8 mouse cellular contexts compared by ENCODE assay signal in genomic region chr10:128337306-128338181, GRCm38 (mm10). TPM values are rescaled to one million over a fixed set of nuclear protein-coding genes. Genes with fewer than 3 reads are reported as not detected.
DNase-seq lines count a peak whose midpoint lies in the region; ATAC-seq and TF ChIP-seq lines count a peak whose summit lies in the region.

Cs (plus strand) TSS chr10:128337734.

- in situ Hi-C loops in CH12.LX (cut with MboI; ENCODE audit: low pct_ligation_motif_present, low pct_unique_long_range_greater_than_20kb, low sequenced_read_pairs): no loop called here

- TF ChIP-seq EP300 in CH12.LX (IDR thresholded peaks at IDR 0.05; ENCODE audit: low read length): no peak

- H3K79me2 ChIP-seq in CH12.LX (replicated peaks; ENCODE audit: control insufficient read depth, extremely low read depth, insufficient read depth, poor library complexity, severe bottlenecking): peaks cover 45% of the 10 kb centered on the region

- peak within 1 kb of the TSS; percentile 89 for H3K27ac ChIP-seq in CH12.LX (ENCODE audit: insufficient read depth, low read depth)
- H3K27ac ChIP-seq in forebrain, embryonic 11.5 days (ENCODE audit: low read depth, low read length): peak within 1 kb of the TSS; percentile 88
- peak within 1 kb of the TSS; percentile 97 for H3K27ac ChIP-seq in heart, embryonic 16.5 days (ENCODE audit: low read length)
- peak within 1 kb of the TSS; percentile 97 for H3K27ac ChIP-seq in liver, embryonic 15.5 days (replicated peaks)
- H3K27ac ChIP-seq in neural tube, embryonic 12.5 days: peak within 1 kb of the TSS; percentile 88

- 2% methylated on average over 61 of the region's 61 CpGs for WGBS in forebrain, embryonic 11.5 days
- 1% methylated on average over 60 of the region's 61 CpGs for WGBS in heart, embryonic 16.5 days
- WGBS in liver, embryonic 15.5 days (ENCODE audit: insufficient replicate concordance): under 1% methylated on average over 61 of the region's 61 CpGs
- 2% methylated on average over 61 of the region's 61 CpGs for WGBS in neural tube, embryonic 12.5 days

- no peaks in the 10 kb centered on the region for H3K9me3 ChIP-seq in CH12.LX (replicated peaks; ENCODE audit: low read length)
- H3K9me3 ChIP-seq in forebrain, embryonic 11.5 days (ENCODE audit: control insufficient read depth, low read length): no peaks in the 10 kb centered on the region
- no peaks in the 10 kb centered on the region for H3K9me3 ChIP-seq in heart, embryonic 16.5 days (replicated peaks; ENCODE audit: control insufficient read depth, low read length)
- no peaks in the 10 kb centered on the region for H3K9me3 ChIP-seq in liver, embryonic 15.5 days (replicated peaks)
- no peaks in the 10 kb centered on the region for H3K9me3 ChIP-seq in neural tube, embryonic 12.5 days

- H3K4me3 ChIP-seq in CH12.LX (replicated peaks in 1 of 3; ENCODE audit: low read depth in 2 of 3, low read length in 2 of 3, poor library complexity in 1 of 3): peak within 1 kb of the TSS; percentile 85 to 94 (median 94)
- H3K4me3 ChIP-seq in forebrain, embryonic 11.5 days (ENCODE audit: low read depth, low read length): peak within 1 kb of the TSS; percentile 87
- peak within 1 kb of the TSS; percentile 100 for H3K4me3 ChIP-seq in heart, embryonic 16.5 days (ENCODE audit: low read length)
- H3K4me3 ChIP-seq in liver, embryonic 15.5 days (replicated peaks): peak within 1 kb of the TSS; percentile 79
- H3K4me3 ChIP-seq in neural tube, embryonic 12.5 days: peak within 1 kb of the TSS; percentile 72

- peaks cover 10 to 43% of the 10 kb centered on the region in 2 experiments for H3K4me1 ChIP-seq in CH12.LX (ENCODE audit: control insufficient read depth in 1 of 2, insufficient read depth in 2 of 2)
- H3K4me1 ChIP-seq in forebrain, embryonic 11.5 days (replicated peaks; ENCODE audit: control insufficient read depth, insufficient read depth, low read length): 0 out of 2 replicates have a peak, but pooled peaks cover 2% of the 10 kb centered on the region
- peaks cover 40% of the 10 kb centered on the region for H3K4me1 ChIP-seq in heart, embryonic 16.5 days (ENCODE audit: control insufficient read depth, insufficient read depth, low read length)
- H3K4me1 ChIP-seq in liver, embryonic 15.5 days (replicated peaks): peaks cover 77% of the 10 kb centered on the region
- H3K4me1 ChIP-seq in neural tube, embryonic 12.5 days: peaks cover 18% of the 10 kb centered on the region

- peak; percentile 88 for TF ChIP-seq POLR2A in CH12.LX (IDR thresholded peaks at IDR 0.05; ENCODE audit: low read depth, low read length)

- H3K9ac ChIP-seq in CH12.LX (ENCODE audit: insufficient read depth, low read depth): peak within 1 kb of the TSS; percentile 87
- peak within 1 kb of the TSS; percentile 91 for H3K9ac ChIP-seq in forebrain, embryonic 11.5 days (ENCODE audit: low read length)
- peak within 1 kb of the TSS; percentile 98 for H3K9ac ChIP-seq in heart, embryonic 16.5 days (ENCODE audit: low read length)
- H3K9ac ChIP-seq in liver, embryonic 15.5 days: peak within 1 kb of the TSS; percentile 87
- H3K9ac ChIP-seq in neural tube, embryonic 12.5 days: peak within 1 kb of the TSS; percentile 84

- H3K4me2 ChIP-seq in CH12.LX (ENCODE audit: insufficient read depth, low read depth, poor library complexity, severe bottlenecking): peak within 1 kb of the TSS; percentile 100
- H3K4me2 ChIP-seq in forebrain, embryonic 11.5 days (ENCODE audit: low read depth, low read length, severe bottlenecking): peak within 1 kb of the TSS; percentile 63
- peak within 1 kb of the TSS; percentile 86 for H3K4me2 ChIP-seq in heart, embryonic 16.5 days (ENCODE audit: low read depth, low read length)
- H3K4me2 ChIP-seq in liver, embryonic 15.5 days: peak within 1 kb of the TSS; percentile 85
- peak within 1 kb of the TSS; percentile 86 for H3K4me2 ChIP-seq in neural tube, embryonic 12.5 days (replicated peaks)

- dilution Hi-C loops in CH12.LX (cut with MboI; ENCODE audit: extremely low pct_ligation_motif_present, extremely low pct_unique_long_range_greater_than_20kb, low sequenced_read_pairs): no loop called here

- ATAC-seq in forebrain, embryonic 11.5 days (replicated peaks; ENCODE audit: low FRiP score): peak; percentile 98
- peak; percentile 98 for ATAC-seq in heart, embryonic 16.5 days (replicated peaks; ENCODE audit: extremely low read depth, insufficient read depth, low FRiP score)
- ATAC-seq in liver, embryonic 15.5 days (ENCODE audit: insufficient read depth): peak; percentile 90
- peak; percentile 98 for ATAC-seq in neural tube, embryonic 12.5 days (ENCODE audit: low FRiP score, low read depth)

- H3K27me3 ChIP-seq in CH12.LX (replicated peaks): no peaks in the 10 kb centered on the region
- H3K27me3 ChIP-seq in forebrain, embryonic 11.5 days (ENCODE audit: control insufficient read depth, insufficient read depth, low read length): no peaks in the 10 kb centered on the region
- H3K27me3 ChIP-seq in heart, embryonic 16.5 days (ENCODE audit: control insufficient read depth, insufficient read depth, low read length): no peaks in the 10 kb centered on the region
- no peaks in the 10 kb centered on the region for H3K27me3 ChIP-seq in liver, embryonic 15.5 days
- H3K27me3 ChIP-seq in neural tube, embryonic 12.5 days (replicated peaks): no peaks in the 10 kb centered on the region

- no peak for TF ChIP-seq CTCF in CH12.LX (conservative IDR thresholded peaks at IDR 0.05 in 1 of 2, IDR thresholded peaks at IDR 0.05 in 1 of 2; ENCODE audit: low read depth in 2 of 2, low read length in 2 of 2)

- no peak for TF ChIP-seq RAD21 in CH12.LX (IDR thresholded peaks at IDR 0.05; ENCODE audit: low read depth, low read length)

- peaks cover 3 to 21% of the 10 kb centered on the region in 2 experiments for H3K36me3 ChIP-seq in CH12.LX (replicated peaks in 1 of 2; ENCODE audit: control insufficient read depth in 1 of 2, insufficient read depth in 1 of 2, low read length in 1 of 2)
- no peaks in the 10 kb centered on the region for H3K36me3 ChIP-seq in forebrain, embryonic 11.5 days (ENCODE audit: control insufficient read depth, insufficient read depth, low read length)
- H3K36me3 ChIP-seq in heart, embryonic 16.5 days (ENCODE audit: control insufficient read depth, insufficient read depth): no peaks in the 10 kb centered on the region
- peaks cover 24% of the 10 kb centered on the region for H3K36me3 ChIP-seq in liver, embryonic 15.5 days (replicated peaks)
- H3K36me3 ChIP-seq in neural tube, embryonic 12.5 days: no peaks in the 10 kb centered on the region

- DNase-seq in CH12.LX (ENCODE audit: extremely low read depth): peak; percentile 98
- peak; percentile 95 for DNase-seq in c-Kit-positive CD71-positive TER-119-negative erythroid progenitor cells, embryonic 14.5 days (ENCODE audit: low read depth)
- peak; percentile 99 for DNase-seq in forebrain, embryonic 11.5 days (ENCODE audit: low spot score)
- peak; percentile 98 to 99 for DNase-seq in kidney, postnatal 36 days
- peak; percentile 98 for DNase-seq in telencephalon, adult 2 months (ENCODE audit: low read depth, low spot score)

TF ChIP-seq in CH12.LX, 34 proteins besides CTCF, POLR2A, EP300 and RAD21:
- TF ChIP-seq ZC3H11A (IDR thresholded peaks at IDR 0.05; ENCODE audit: low read depth, low read length) (no peak), MAFK (IDR thresholded peaks at IDR 0.05; ENCODE audit: insufficient replicate concordance, low read length) (no peak), ELF1 (IDR thresholded peaks at IDR 0.05; ENCODE audit: low read depth, low read length) (peak; percentile 78), SMC3 (IDR thresholded peaks at IDR 0.05; ENCODE audit: low read depth, low read length) (no peak), JUND (conservative IDR thresholded peaks at IDR 0.05; ENCODE audit: low read depth, low read length) (no peak), HCFC1 (IDR thresholded peaks at IDR 0.05; ENCODE audit: low read depth, low read length) (peak; percentile 77), NRF1 (IDR thresholded peaks at IDR 0.05; ENCODE audit: low read depth, low read length) (0 out of 2 replicates have a peak, but pooled peaks have one; percentile 20), GABPA (IDR thresholded peaks at IDR 0.05; ENCODE audit: insufficient replicate concordance, low read depth, low read length) (peak; percentile 54; the same call in 1 of the 2 replicates), MXI1 (IDR thresholded peaks at IDR 0.05; ENCODE audit: low read depth, low read length) (peak; percentile 86), IRF4 (IDR thresholded peaks at IDR 0.05; ENCODE audit: low read depth, low read length) (no peak; the same call in 1 of the 2 replicates), ZNF384 (IDR thresholded peaks at IDR 0.05; ENCODE audit: low read depth, low read length) (no peak), KAT2A (IDR thresholded peaks at IDR 0.05; ENCODE audit: insufficient replicate concordance, low read length) (no peak), TBP (conservative IDR thresholded peaks at IDR 0.05; ENCODE audit: low read depth, low read length) (peak; percentile 73), BHLHE40 (IDR thresholded peaks at IDR 0.05; ENCODE audit: low read depth, low read length) (no peak), SIN3A (IDR thresholded peaks at IDR 0.05; ENCODE audit: low read length) (no peak; the same call in none of the 2 replicates), MAX (IDR thresholded peaks at IDR 0.05; ENCODE audit: low read length) (peak; percentile 97), UBTF (IDR thresholded peaks at IDR 0.05; ENCODE audit: low read depth, low read length) (no peak), TCF12 (IDR thresholded peaks at IDR 0.05; ENCODE audit: low read depth, low read length) (peak; percentile 64; the same call in 1 of the 2 replicates), MYC (IDR thresholded peaks at IDR 0.05; ENCODE audit: low read depth, low read length) (peak; percentile 83), POLR2AphosphoS2 (IDR thresholded peaks at IDR 0.05; ENCODE audit: low read depth, low read length) (0 out of 2 replicates have a peak, but pooled peaks have one; percentile 42), NELFE (IDR thresholded peaks at IDR 0.05; ENCODE audit: low read depth, low read length) (peak; percentile 69)

RNA-seq across cellular contexts. Expression of gene Cs, which starts in this region (rescaled TPM):
- total RNA-seq in CH12.LX (2012; rRNA removed) (145 and 149 TPM in 2 replicates), CH12.LX (2014; rRNA removed) (131 and 137 TPM in 2 replicates)
- 214 and 240 TPM in 2 replicates for polyA plus RNA-seq in CH12.LX (2012; ENCODE audit: insufficient read length, low read depth)
- polyA plus RNA-seq in forebrain, embryonic 11.5 days (2014; fragmentation: Nextera tagmentation; extraction: Ambion mirVana): 263 and 278 TPM in 2 replicates
- polyA plus RNA-seq in heart, embryonic 16.5 days (2015; fragmentation: Nextera tagmentation; extraction: Ambion mirVana): 567 and 572 TPM in 2 replicates
- 115 and 121 TPM in 2 replicates for polyA plus RNA-seq in liver, embryonic 15.5 days (2015; fragmentation: Nextera tagmentation; extraction: Ambion mirVana)
- polyA plus RNA-seq in neural tube, embryonic 12.5 days (2016; fragmentation: Nextera tagmentation; extraction: Ambion mirVana): 221 and 230 TPM in 2 replicates

Comparison
In these comparisons a context has a peak if more than half of its experiments do, and no peak if none do; other contexts are left out.
1. Peak in every context shown above with its lines: DNase-seq, ATAC-seq, H3K4me3 ChIP-seq and H3K27ac ChIP-seq.